Mouse (Mus musculus) embryonic fibroblast, embryonic 13.5 days (primary cell): ENCODE results near the gene Tbc1d1. TPM values are rescaled to one million over a fixed set of nuclear protein-coding genes. Genes with fewer than 3 reads are reported as not detected.
A peak's percentile ranks its signal among the peaks of the same experiment; 100 is the strongest.

Source experiments
- H3K27ac ChIP-seq: 2 replicates; pipeline ENCODE4 v1.5.1; 2012; ENCODE audit warnings: low read length, control low read depth, inconsistent platforms; ENCODE audit not compliant: insufficient read depth
- H3K4me1 ChIP-seq: 2 replicates; pipeline ENCODE4 v1.6.1; 2011; ENCODE audit warnings: low read length; ENCODE audit not compliant: control insufficient read depth, insufficient read depth
- H3K4me3 ChIP-seq: 2 replicates; pipeline ENCODE4 v1.5.1; 2011; ENCODE audit warnings: mild to moderate bottlenecking, control low read depth, low read length; ENCODE audit not compliant: insufficient read depth
- CTCF ChIP-seq: IDR thresholded peaks from 2 replicates; pipeline ENCODE4 v1.5.1; 2011; ENCODE audit warnings: mild to moderate bottlenecking, control low read depth, low read length, moderate library complexity, borderline replicate concordance; ENCODE audit not compliant: insufficient read depth
- POLR2A ChIP-seq: IDR thresholded peaks from 2 replicates; pipeline ENCODE4 v1.6.1; 2011; ENCODE audit warnings: low read depth, mild to moderate bottlenecking, control low read depth, low read length, moderate library complexity
- polyA plus RNA-seq: library from polyadenylated mRNA; stranded (reverse); fragments of >200 nt; gene quantifications from 2 replicates; pipeline ENCODE4 v1.2.4, GENCODE M21; 2011; ENCODE audit warnings: low read depth; ENCODE audit not compliant: missing spikeins, insufficient read length

Gene Tbc1d1
- polyA plus RNA-seq, 1 experiment: 37.9 TPM

DNA sequence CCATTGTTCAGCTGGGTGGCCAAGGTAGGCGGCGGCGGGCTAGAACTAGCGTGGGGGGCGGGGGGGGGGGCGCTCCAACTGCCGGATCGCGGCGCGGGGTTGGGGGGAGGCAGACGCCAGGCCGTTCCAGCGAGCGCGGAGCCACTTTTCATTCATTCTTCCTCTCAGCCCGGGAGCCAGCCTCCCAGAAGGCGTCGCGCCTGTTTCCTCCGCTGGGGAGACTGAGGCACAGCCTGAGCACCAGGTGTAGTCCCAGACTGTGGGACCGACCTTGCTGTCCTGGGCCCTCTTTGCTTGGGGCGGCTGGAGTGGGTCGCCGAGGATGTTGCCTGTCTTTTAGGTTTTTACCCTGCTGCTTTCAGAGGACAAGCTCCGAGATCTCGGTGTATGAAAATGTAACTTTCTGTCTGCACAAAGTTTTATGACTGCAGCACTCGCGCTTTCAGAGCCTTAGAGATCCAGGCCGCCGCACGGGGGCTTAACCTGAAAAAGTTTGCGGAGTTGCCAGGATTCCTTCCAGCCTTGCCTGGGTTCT is 74.5 kb downstream of the Tbc1d1 start:
- TF ChIP-seq CTCF: no peak
- 0 out of 2 replicates have a peak, but pooled peaks have one; percentile 3 for TF ChIP-seq POLR2A
- Histone ChIP-seq H3K4me1 (0 out of 2 replicates have a peak, but pooled peaks cover 3% of the 10 kb centered on the region), H3K4me3 (peak overlapping the region; percentile 97), H3K27ac (peak overlapping the region; percentile 43)

DNA sequence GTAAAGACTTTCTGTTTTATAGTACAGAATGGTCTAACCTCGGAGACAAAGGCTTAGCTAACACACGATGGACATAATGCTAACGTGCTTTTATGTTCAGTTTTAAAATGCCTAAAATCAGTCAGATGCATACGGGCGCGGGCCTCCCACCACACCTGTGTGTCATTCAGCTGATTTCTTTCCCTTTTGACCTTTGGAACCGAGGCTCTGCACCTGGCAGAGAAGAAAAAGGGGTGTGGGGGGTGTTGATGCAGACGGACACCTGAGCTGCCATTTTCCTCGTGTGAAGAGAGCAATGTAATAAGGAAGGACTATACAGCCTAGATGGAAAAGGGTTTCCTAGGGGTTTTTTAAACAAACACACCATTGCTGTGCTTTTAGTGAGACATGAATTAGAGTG is 76.8 kb downstream of the Tbc1d1 start:
- TF ChIP-seq POLR2A (no peak), CTCF (no peak)
- no peak overlapping the region for H3K27ac ChIP-seq
- 0 out of 2 replicates have a peak, but pooled peaks cover 3% of the 10 kb centered on the region for H3K4me1 ChIP-seq

DNA sequence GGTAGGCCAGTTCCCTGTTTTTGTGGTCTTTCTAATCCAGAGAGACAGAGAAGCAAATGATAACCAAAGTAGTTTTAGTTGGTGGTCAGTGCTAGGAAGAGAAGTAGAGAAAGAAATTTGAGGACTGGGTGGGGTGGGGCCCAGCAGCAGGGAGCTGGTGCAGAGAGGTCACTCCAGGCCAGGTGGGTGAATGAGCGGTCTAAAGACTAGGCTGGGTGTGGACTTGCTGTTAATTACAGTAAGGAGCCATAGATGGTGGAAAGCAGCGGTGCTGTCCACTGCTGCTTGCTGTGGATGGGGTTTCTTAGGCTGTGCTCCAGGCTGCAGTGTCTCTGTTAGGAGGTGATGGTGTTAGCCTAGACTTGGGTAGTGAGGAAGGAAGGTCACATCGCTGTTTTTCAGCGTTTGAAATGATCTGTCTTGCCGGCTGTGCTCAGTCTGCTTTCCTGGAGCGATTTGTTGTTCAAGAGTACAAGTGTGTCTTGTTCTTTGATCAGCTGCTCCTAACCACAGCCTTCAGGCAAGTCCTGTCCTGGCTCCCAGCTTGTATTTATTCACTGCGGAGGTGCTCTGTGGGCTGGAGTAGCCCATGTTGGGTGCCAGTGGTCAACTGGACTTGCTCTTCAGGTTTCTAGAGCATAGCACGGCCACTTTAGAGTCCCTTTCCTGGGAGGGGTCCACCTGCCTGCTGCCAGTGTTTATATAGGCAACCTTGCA is 78.3 kb downstream of the Tbc1d1 start:
- H3K27ac ChIP-seq: no peak overlapping the region

More for the DNA sequence above, 76.8 kb downstream of the Tbc1d1 start:
- no peak overlapping the region for H3K4me3 ChIP-seq

DNA sequence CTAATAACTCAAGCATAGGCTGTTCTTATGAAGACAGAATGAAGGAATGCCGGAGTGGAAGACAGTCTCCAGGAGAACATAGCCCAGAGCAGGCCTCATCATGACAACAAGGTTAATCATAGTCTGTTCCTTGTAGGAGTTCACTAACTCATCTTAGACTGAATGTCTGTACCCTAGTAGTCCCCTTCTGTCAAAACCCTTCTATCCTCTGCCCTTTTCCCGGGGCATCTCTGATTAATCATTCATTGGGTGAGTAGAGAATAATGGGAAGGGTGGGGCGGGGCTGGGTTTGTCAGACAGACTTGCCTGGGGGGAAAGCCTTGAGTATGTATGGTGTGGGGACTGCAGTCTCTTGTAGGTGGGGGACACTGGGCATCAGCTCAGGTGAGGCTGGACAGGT is 79.1 kb downstream of the Tbc1d1 start:
- Histone ChIP-seq H3K27ac (no peak overlapping the region), H3K4me1 (peaks cover 7% of the 10 kb centered on the region; the same call in 1 of the 2 replicates), H3K4me3 (no peak overlapping the region)
- TF ChIP-seq POLR2A: no peak
- no peak for TF ChIP-seq CTCF

More for the DNA sequence above, 78.3 kb downstream of the Tbc1d1 start:
- no peak for TF ChIP-seq CTCF
- TF ChIP-seq POLR2A: no peak
- H3K4me3 ChIP-seq: no peak overlapping the region
- H3K4me1 ChIP-seq: peaks cover 7% of the 10 kb centered on the region; the same call in 1 of the 2 replicates

DNA sequence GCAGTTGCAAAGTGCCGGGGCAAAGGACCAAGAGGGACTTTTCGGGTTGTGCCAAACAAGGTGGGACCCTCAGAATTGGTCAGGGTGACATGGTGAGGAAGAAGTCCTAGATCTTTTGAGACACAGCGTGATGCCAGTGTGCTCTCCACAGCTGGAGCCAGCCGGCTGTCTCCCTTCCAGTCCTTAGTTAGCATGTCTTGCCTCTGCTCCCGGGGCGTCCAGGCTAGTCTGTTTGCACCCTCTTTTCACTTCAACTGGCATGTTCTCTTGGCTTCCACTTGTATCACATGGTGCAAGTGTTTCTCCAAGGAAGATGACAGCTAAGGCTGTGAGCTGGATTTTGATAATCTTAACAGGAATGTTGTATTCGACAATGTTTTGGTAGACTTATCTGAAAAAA is 80.5 kb downstream of the Tbc1d1 start:
- TF ChIP-seq CTCF: no peak
- TF ChIP-seq POLR2A: no peak
- H3K27ac ChIP-seq: no peak overlapping the region
- peaks cover 7% of the 10 kb centered on the region; the same call in 1 of the 2 replicates for H3K4me1 ChIP-seq
- H3K4me3 ChIP-seq: no peak overlapping the region

DNA sequence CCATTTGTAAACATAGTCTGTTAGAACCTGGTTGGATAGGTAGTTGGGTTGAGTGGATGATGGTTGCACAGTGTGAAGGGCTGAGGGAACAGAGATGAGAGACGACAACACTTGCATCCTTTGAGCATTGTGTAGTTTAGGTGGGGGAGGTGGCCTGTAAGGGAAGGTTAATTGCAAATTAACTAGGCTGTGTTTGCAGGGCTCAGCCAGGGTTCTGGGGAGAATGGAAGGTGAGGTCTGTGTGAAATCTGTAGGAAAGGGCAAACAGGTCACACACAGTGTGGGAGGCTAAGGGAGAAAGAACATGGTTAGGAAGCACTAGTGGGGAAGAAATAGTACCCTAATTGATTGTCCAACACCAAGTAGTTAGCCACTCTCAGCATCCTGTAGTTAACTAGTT is 81.2 kb downstream of the Tbc1d1 start:
- H3K4me3 ChIP-seq: no peak overlapping the region
- H3K27ac ChIP-seq: no peak overlapping the region
- peaks cover 12% of the 10 kb centered on the region for H3K4me1 ChIP-seq
- TF ChIP-seq CTCF: no peak

DNA sequence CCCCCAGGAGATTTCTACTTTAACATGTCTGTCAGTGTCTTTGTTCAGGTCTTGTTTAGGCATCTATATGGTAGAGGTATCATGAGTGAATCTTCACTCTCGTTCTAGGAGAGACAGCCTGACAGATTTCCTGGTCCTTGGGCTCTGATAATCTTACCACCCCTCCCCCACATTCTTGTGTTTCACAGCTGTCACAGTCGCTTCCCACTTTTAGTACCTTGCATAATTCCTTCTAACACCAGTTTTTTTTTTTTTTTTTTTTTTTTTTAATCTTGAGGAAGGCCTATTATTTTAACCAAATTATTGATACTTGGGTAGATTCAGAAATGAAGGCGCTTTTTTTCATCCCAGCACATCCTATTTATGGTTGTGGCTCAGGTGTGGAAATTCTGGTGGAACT is 81.6 kb downstream of the Tbc1d1 start:
- H3K4me3 ChIP-seq: no peak overlapping the region
- no peak overlapping the region for H3K27ac ChIP-seq
- H3K4me1 ChIP-seq: peaks cover 16% of the 10 kb centered on the region
- TF ChIP-seq CTCF (no peak), POLR2A (no peak)

DNA sequence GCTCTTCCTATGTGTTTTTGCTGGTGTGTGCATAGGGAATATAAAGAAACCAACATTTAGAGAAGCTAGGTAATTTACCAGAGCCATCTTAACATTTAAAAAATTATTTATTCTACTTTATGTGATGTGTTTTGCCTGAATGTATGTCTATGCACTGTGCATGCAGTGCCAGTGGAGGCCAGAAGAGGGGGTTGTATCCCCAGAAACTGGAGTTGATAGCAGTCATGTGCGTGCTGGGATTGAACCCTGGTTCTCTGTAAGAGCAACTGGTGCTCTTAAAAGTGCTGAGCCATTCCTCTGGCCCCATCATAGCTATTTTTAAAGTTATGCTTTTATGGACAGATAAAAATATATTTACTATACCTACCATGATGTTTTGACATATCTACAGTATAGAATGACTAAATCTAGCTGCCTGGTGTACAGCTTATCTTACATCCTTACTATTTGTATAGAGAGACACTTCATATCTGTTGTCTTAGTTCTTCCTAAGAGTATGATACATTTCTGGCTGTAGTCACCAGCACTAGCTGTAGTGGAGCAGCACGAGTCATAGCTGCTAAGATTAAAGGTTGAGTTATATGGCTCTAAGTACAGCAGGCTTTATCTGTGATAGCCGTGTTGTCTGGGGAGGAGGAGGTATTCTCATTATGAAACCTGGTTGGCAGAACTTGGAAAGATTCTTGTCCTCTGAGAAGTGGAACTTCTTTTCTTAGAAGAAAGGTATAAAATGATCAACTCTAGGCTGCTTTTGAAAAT is 83.0 kb downstream of the Tbc1d1 start:
- Histone ChIP-seq H3K4me1 (peaks cover 20% of the 10 kb centered on the region), H3K27ac (no peak overlapping the region), H3K4me3 (no peak overlapping the region)
- no peak for TF ChIP-seq POLR2A
- no peak for TF ChIP-seq CTCF

DNA sequence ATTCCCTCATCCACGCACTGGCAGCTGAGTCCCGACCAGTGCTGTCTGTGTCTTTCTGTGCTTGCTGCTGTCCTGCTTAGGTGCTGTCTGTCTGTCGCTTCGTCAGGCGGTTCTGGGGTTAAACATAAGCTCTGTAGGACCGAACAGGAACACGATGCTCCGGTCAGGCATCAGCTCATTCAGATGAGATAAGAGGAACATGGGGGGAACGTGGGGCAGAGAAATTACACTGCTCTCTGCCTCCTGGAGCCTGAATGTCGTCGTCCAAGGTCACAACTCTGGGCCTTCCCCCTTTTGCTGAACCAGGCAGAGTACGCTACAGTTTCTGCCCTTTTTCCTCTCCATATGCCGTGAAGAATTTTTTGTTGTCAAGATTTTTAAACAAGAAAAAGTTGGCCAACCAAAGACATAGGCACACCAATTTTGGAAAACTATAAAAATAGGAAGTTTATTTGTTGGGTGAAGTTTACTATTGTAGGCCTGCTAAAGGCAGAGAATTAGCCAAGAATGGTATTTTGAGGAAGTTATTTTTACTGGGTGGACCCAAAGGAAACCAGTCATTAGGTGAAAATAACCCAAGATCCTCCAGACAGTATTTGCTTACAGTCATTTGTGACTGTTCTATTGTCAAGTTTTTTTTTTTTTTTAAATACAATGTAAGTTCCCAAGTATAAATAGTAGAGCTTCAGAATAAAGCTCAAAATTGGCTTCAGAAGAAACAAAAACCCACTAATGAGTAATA is 85.0 kb downstream of the Tbc1d1 start:
- Histone ChIP-seq H3K4me3 (no peak overlapping the region), H3K4me1 (peaks cover 17% of the 10 kb centered on the region), H3K27ac (no peak overlapping the region)
- TF ChIP-seq CTCF: no peak
- no peak for TF ChIP-seq POLR2A
